Mouse (Mus musculus): ENCODE data around the gene Cpd.
"Not testable (repeated sequence)": the region's sequence is repeated elsewhere in the genome, so short reads cannot be mapped to it uniquely, and the experiment has no call there.

Cpd gene

GRCm38 (mm10) chr11:76847354-76847753 is 536 bp upstream of the Cpd start:
- peak in 1 of 2 experiments; percentile 13 for DNase-seq (ENCODE audit: low spot score in 2 of 2)

GRCm38 (mm10) chr11:76846011-76846877 is 574 bp downstream of the Cpd start:
- DNase-seq (ENCODE audit: low spot score in 2 of 2): peak; percentile 38 to 78

GRCm38 (mm10) chr11:76845275-76845980 is 1.4 kb downstream of the Cpd start:
- peak; percentile 31 to 61 for DNase-seq (ENCODE audit: low spot score in 2 of 2)

GRCm38 (mm10) chr11:76838573-76838972 is 8.2 kb downstream of the Cpd start:
- DNase-seq (ENCODE audit: low spot score in 2 of 2): peak in 1 of 2 experiments; percentile 43

- peak in 1 of 2 experiments; percentile 29 for DNase-seq (ENCODE audit: low spot score in 2 of 2)
Observed at GRCm38 (mm10) chr11:76836317-76836716, 10.5 kb downstream of the Cpd start.

GRCm38 (mm10) chr11:76835868-76836267 is 10.9 kb downstream of the Cpd start:
- DNase-seq (ENCODE audit: low spot score in 2 of 2): peak in 1 of 2 experiments; percentile 55

- peak; percentile 0 to 17 for DNase-seq (ENCODE audit: low spot score in 2 of 2)
Observed at GRCm38 (mm10) chr11:76834665-76835064, 12.2 kb downstream of the Cpd start.

- peak in 1 of 2 experiments; percentile 7 for DNase-seq (ENCODE audit: low spot score in 2 of 2)
Observed at GRCm38 (mm10) chr11:76824885-76825265, 21.9 kb downstream of the Cpd start.

GRCm38 (mm10) chr11:76824238-76824884 is 22.5 kb downstream of the Cpd start:
- peak in 1 of 2 experiments; percentile 40 for DNase-seq (ENCODE audit: low spot score in 2 of 2)

- peak in 1 of 2 experiments; percentile 2 for DNase-seq (ENCODE audit: low spot score in 2 of 2)
Observed at GRCm38 (mm10) chr11:76823641-76824040, 23.2 kb downstream of the Cpd start.

GRCm38 (mm10) chr11:76821353-76821752 is 25.5 kb downstream of the Cpd start:
- DNase-seq (ENCODE audit: low spot score in 2 of 2): peak in 1 of 2 experiments; percentile 49

- DNase-seq (ENCODE audit: low spot score in 2 of 2): peak in 1 of 2 experiments; percentile 26
Observed at GRCm38 (mm10) chr11:76817664-76818063, 29.2 kb downstream of the Cpd start.

GRCm38 (mm10) chr11:76810706-76811495 is 35.9 kb downstream of the Cpd start:
- DNase-seq (ENCODE audit: low spot score in 2 of 2): no peak

- no peak for DNase-seq (ENCODE audit: low spot score in 2 of 2)
Observed at GRCm38 (mm10) chr11:76809450-76809849, 37.4 kb downstream of the Cpd start.

- DNase-seq (ENCODE audit: low spot score in 2 of 2): no peak
Observed at GRCm38 (mm10) chr11:76808550-76808949, 38.3 kb downstream of the Cpd start.

- no peak for DNase-seq (ENCODE audit: low spot score in 2 of 2)
Observed at GRCm38 (mm10) chr11:76807007-76807679, 39.7 kb downstream of the Cpd start.

GRCm38 (mm10) chr11:76806026-76806425 is 40.8 kb downstream of the Cpd start:
- DNase-seq (ENCODE audit: low spot score in 2 of 2): no peak

- not testable (repeated sequence) for DNase-seq (ENCODE audit: low spot score in 2 of 2)
Observed at GRCm38 (mm10) chr11:76805072-76805471, 41.7 kb downstream of the Cpd start.

GRCm38 (mm10) chr11:76803266-76803665 is 43.6 kb downstream of the Cpd start:
- no peak for DNase-seq (ENCODE audit: low spot score in 2 of 2)

GRCm38 (mm10) chr11:76797236-76797635 is 49.6 kb downstream of the Cpd start:
- DNase-seq (ENCODE audit: low spot score in 2 of 2): no peak

- no peak for DNase-seq (ENCODE audit: low spot score in 2 of 2)
Observed at GRCm38 (mm10) chr11:76795326-76795725, 51.5 kb downstream of the Cpd start.

Measured in spleen, postnatal 4 days (tissue).